Mouse (Mus musculus) forelimb bud, embryonic 11.5 days (tissue): ENCODE measurements around the gene Lrrc8d.
A peak's percentile ranks its signal among the peaks of the same experiment; 100 is the strongest.

Experiments
- DNase-seq: peaks from one replicate; pipeline ENCODE4 v3.0.0-alpha.2; 2012; ENCODE audit warnings: low read depth, low spot score

The Lrrc8d gene

DNA sequence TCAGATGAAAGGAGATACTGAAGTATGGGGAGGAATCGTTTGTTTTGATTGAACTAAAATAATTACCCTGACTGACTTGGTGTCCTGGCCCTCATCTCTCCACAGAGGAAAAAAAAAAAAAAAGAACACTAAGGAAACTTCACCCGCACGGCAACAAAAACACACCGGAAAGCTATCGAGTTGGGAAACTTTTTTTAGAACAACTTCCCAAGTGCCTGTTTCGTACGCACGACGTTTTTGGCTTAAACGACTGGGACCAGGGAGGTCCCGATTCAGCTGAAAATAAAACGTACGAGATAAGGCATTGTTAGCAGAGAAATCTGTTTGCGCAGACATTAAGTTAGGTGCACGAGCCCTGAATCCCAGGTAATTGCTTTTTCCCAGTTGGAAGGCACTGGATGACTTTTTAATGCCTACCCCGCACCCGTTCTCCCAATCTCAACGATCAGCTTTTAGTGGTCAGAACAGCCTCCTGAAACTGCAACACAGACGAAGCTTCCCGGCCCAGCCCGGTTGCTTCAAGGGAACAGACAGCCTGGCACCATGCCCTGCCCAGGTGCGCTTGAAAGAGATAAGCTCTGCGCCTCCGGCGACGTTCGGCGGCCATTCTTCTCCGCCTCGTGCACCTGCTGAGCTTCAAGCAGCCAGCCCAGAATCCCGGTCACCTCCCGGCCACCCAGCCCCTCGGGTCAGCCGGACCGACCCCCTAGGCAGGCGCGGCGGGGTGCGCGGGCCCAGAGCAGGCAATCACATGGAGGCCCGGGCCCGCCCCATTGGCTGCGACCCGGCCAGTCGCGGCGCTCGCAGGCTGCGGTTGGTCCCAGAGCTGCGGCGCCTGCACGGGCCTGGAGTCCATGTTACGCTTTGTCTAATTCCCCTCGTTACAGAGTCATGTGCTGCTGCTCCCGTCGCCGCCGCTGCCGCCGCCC, at the start of gene Lrrc8d:
Lrrc8d (plus strand) TSS at position 829 of the 929 bp plus-strand sequence.
- DNase-seq: peak; percentile 73

DNA sequence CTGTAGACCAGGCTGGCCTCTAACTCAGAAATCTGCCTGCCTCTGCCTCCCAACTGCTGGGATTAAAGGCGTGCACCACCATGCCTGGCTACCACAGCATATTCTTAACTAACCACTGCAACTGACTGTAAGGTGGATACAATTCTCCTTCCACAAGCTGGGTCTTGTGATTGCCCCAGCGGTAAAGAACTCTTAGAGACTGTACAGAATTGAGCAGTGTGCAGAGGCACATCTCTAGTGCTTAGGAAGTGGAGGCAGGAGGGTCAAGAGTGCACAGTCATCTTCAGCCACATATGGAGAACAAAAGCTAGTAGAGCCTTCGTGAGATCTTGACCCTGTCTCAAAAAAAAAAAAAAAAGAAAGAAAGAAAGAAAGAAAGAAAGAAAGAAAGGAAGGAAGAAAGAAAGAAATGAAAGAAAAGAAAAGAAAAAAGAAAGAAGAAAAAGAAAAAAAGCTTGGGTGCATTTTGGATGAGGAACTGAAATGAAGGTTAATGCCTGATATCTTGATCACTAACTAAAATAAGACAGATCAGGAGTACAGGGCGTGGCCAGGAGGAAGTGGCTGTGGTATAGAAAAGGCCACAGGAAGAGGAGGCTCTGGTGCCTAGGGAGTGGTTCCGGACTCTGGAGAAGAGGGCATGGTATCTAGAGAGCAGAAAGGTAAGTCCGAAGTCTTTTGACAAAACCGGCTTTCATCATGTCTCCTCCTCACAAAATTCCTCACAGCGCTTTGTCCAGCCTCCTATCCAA, 48.9 kb upstream of the Lrrc8d start:
- DNase-seq: no peak

DNA sequence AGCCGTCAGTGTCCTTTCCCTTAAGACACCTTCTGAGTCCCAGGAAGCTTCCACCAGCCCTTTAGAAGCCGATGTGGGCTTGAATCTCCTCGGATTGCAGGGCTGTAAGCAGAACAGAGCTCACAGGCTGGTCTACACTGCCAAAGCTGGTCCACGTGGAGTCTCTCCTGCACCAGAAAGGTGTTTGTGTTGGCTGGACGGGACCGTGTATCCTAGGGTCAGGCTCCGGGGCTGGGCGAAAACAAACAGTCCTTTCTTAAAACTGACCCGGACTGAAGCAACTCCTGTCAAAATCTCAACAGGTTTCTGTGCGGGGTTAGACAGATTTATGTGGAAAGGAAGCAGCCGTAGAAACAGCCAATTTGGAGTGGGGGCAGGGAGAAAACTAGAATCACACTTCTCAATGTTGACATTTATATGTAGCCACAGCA, 48.2 kb upstream of the Lrrc8d start:
- DNase-seq: peak; percentile 64

- peak; percentile 78 for DNase-seq
Measured at GRCm38 (mm10) chr5:105654237-105655063, 45.3 kb upstream of the Lrrc8d start.

DNA sequence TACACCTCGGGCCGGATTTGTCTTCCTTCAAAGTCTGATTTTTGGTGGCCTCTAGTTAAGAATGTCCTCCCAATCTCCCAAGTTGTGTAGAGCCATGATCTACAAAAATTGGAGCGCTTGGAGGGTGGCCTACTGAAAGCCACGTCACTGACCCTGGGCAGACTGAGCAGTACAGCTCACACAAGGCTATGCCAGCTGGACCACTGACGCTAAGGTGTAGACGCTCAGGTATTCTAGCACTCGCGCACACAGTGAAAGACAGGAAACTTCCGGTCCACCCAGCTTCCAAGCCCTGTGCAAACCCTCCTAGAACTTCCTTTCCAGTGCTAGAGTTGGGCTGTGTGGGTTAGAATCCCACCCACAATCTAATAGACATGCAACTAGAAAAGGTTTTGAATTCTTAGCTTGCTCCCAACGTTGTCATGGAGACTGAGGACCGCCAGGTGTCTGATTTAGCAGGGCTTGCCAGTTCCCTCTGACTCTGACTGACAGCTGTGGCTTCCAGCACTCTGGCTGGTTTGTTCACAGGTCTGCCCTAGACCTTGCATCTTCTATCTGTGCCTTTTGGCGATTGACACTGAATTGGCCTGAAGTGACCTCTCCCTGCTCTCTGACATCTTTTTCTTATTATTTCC, 44.6 kb upstream of the Lrrc8d start:
- DNase-seq: no peak

GRCm38 (mm10) chr5:105661894-105662293, 37.9 kb upstream of the Lrrc8d start:
- no peak for DNase-seq

GRCm38 (mm10) chr5:105666930-105667329, 32.8 kb upstream of the Lrrc8d start:
- no peak for DNase-seq

- no peak for DNase-seq
Measured at GRCm38 (mm10) chr5:105667411-105667810, 32.4 kb upstream of the Lrrc8d start.

DNA sequence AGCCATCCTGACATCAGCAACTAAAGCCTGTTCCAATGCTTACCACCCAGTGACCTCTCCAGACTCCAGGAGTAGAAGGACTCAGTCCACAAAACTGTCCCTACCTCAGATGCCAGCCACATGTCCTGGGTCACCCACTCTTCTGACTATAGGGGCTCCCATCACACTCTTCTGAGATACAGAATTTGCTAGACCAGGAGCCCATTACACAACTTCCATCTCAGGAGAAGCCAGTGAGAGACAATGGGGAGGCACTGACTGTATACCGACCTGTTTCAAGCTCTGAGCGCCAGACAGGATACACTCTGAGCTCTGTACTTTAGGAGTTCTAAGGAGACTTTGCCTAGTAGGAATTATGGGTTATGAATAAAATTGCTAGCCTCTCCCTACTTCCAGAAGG, 30.7 kb upstream of the Lrrc8d start:
- no peak for DNase-seq

DNA sequence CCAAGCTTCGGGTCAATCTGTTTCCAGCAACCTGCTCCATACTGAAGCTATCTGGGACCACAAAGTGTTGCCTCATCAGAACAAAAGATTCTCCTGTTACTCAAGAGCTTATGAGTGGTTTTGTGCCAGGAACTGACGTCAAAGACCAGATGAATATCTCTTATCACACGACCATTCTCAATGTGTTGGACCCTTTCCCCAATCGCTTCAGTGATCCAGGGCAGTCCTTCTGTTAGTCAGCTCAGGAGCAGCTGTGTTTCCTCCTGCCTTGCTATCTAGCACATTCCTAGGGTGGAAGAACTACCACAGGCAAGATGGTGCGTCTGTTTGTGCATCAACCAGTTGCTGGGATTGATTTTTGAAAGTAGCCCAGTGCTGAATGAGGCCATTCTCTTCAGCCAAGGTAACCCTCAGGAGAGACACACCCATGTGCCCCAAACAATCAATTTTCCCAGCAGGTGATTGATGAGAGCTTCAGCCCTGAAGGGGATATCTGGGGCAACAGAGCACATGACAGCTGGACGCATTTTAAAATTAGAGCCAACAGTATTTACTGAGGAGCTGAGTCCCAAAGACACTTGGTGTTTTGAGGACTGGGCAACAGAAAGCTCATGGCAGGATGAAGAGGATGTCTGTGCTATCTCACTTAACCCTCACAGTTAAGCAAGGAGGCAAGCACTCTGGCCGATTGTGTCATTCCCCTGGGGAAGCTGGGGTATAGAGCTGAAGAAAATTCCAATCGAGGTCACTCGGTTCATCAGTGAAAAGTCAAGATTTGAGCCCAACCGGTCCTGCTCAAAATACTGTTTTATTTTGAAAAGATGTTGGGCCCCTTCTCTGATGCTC, 30.0 kb upstream of the Lrrc8d start:
- DNase-seq: no peak

GRCm38 (mm10) chr5:105672332-105672731, 27.4 kb upstream of the Lrrc8d start:
- DNase-seq: no peak

DNA sequence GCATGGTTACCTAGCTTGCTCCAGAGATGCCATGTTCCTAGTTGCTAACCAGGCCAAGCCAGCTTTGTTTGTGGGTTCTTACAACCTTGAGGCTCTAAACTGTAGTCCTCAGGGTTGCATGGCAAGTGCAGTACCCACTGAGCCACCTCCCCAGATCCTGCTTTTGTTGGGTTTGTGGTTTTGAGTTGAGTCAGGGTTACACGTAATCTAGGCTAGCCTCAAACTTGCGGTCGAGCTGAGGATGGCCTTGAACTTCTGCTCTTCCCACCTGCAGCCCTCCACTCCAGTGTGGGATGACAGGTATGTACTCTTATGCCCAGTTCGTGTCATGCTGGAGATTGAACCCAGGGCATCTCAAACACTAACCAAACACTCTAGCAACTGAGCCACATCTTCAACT, 24.3 kb upstream of the Lrrc8d start:
- no peak for DNase-seq

DNA sequence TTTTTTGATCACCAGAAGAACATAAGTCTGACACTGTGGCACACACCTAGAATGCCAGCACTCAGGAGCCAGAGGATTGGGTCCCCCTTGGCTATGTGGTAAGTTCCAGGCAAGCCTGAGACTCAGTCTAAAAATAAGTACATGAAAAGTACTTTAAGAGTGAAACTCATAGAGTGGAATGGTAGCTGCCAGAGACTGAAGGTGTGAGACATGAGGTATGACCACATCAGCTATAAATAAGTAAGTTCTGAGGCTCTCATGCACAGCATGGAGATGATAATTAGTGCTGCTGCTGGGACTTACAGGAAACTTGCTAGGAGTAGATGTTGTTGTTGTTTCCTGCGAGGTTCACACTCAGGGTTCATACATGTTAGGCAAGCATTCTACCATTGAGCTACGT, 22.7 kb upstream of the Lrrc8d start:
- DNase-seq: no peak

DNA sequence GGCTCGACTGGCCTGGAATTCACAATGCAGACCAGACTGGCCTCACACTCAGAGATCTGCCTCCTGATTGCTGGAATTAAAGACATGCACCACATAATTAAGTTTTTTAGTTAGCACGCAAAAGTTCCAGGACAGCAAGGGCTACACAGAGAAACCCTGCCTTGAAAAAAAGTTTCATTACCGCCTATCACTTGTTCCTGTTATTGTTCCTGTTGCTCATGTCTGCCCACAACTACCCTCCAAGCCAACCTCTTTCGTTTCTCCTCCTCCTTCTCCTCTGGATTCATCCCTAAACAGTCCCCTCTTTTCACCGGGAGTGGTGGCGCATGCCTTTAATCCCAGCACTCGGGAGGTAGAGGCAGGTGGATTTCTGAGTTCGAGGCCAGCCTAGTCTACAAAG, 21.5 kb upstream of the Lrrc8d start:
- no peak for DNase-seq

GRCm38 (mm10) chr5:105679261-105679660, 20.5 kb upstream of the Lrrc8d start:
- DNase-seq: no peak

DNA sequence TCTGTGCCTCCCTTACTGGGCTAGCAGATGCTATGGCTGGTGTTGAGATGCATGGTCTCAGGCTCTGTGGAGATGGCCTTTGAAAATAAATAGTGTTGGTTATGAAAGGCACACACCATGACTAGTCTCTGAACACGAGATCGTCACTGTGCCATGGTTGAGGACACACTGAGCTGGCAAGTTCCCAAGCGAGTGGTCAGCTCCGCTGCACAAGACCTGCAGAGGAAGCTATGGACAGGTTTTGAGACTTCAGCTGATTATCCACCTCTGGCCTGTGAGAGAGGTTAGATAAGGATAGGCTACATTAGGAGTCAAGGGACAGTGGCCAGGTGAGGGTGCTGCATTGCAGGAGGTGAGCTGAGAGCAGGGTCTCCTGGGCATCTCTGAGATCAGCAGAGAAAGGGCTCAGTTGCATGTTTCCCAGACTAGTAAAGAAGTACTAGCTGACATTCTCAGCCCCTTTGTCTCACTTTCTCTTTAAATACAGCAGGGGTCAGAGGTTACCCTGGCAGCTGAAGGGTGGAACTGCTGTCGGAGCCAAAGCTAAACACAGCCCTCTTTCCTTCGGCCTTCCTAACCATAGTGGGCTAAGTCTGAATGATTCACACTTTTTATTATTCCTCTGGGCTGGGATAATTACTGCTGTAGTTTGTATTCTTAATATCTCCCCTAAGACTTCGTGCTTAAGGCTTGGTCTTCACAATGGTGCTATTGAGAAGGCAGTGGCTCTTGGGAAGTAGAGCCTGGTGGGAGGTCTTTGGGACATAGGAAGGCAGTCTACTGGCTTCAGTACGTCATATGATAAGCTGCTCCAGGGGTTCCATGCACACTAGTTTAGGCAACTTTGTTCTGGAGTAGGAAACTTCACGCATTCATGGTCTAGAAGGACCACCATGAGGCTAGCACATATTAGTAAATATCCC, 19.6 kb upstream of the Lrrc8d start:
- peak; percentile 43 for DNase-seq

DNA sequence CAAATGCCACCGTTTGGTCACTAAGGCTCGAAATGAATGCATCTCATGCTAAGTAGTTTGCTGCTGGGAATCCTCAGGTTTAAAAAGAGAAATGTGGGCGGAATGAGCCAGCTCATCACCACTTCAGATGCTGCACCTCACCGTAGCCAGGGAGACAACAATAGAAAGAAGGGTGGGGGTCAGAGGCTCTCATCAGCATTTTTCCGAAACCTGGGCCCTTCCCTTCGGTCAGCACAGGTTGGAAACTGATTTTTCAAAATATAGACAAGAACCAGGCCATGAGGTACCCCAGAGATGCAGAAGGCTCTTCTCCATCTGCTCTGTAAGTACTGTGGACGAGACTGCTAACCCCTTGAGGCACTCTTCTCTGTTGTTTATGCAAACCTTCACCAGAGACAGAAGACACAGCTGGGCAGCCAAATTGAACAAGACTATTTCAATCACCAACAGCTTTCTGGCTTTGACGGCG, 17.6 kb upstream of the Lrrc8d start:
- no peak for DNase-seq

DNA sequence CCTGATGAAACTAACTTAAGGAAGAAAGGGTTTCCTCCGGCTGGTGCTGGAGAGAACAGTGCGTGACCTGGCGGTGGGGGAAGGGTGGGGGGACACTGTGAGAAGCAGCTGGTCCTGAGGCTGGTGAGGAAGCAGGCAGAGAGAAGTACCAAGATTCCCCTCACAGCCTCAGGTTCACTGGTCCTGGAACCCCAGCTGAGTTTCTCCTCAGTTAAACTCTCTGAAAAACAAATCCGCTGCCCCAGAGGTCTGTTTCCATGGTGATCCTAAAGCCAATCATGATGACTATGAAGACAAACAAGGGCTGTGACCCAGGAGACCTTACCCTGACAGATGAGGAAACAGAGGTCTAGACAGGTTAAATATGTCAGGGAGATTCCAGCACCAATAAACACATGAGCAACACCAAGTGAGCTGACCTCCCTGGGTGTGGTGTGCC, 15.8 kb upstream of the Lrrc8d start:
- DNase-seq: no peak
